Mouse (Mus musculus) small intestine, adult 2 months (tissue): ENCODE data around the gene Lrrc1.

ENCODE experiments used
- CTCF ChIP-seq: fragments of 200-500 bp; IDR thresholded peaks from 2 replicates; pipeline ENCODE4 v1.5.1; 2012; ENCODE audit warnings: low read depth, mild to moderate bottlenecking, control low read depth, inconsistent platforms, low read length, moderate library complexity, mixed read lengths; ENCODE audit not compliant: insufficient replicate concordance, insufficient read length; ENCODE audit errors: extremely low read depth
- POLR2A ChIP-seq: fragments of 200-500 bp; IDR thresholded peaks from 2 replicates; pipeline ENCODE4 v1.6.1; 2012; ENCODE audit warnings: low read depth, mild to moderate bottlenecking, control low read depth, inconsistent platforms, low read length, moderate library complexity

GRCm38 (mm10) chr9:77456169-77456826 is 88.4 kb downstream of the Lrrc1 start:
- TF ChIP-seq CTCF (no peak), POLR2A (no peak)
